Mouse (Mus musculus) effector memory CD4-positive, alpha-beta T cell, adult 5 months (primary cell): ENCODE measurements around the gene Wdr83os. TPM values are rescaled to one million over a fixed set of nuclear protein-coding genes. Genes with fewer than 3 reads are reported as not detected.

ENCODE experiments used
- polyA plus RNA-seq: library from polyadenylated mRNA; unstranded; fragments of 100-300 nt; shearing (Covaris generic); gene quantifications from one replicate; pipeline ENCODE4 v1.2.1, GENCODE M21; 2017

Wdr83os gene
- polyA plus RNA-seq = 134 TPM

DNA sequence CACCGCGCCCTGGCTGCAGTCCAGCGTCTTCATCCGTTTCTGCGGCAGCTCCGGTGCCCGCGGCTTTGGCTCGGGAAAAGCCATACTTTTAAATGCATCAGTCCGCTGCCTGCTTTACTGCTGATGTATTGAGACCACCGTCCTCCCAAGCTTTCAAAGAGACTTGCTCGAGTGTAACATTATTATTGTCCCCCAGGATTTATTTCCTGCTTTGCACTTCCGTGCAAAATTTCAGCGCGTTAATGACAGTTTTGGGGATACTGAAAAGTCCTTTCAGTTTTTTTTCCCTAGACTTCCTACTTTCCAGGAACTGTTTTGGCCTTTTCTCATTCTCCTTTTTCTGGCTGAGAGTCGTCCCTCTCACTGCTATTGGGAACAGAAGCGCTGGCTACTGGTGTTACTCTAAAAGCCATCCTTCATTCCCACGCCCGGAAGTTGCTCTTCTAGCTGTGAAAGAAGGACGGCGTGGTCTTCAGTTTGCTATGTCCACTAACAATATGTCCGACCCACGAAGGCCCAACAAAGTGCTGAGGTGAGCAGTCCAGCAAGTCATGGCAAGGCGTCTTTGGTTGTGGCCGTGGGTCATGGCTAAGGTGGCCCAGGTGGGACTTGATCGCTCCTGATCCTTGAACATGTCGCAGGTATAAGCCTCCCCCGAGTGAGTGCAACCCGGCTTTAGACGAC, at the start of gene Wdr83os:
Gene Wdr83os (plus strand): TSS at position 209 of the 684 bp plus-strand sequence.

DNA sequence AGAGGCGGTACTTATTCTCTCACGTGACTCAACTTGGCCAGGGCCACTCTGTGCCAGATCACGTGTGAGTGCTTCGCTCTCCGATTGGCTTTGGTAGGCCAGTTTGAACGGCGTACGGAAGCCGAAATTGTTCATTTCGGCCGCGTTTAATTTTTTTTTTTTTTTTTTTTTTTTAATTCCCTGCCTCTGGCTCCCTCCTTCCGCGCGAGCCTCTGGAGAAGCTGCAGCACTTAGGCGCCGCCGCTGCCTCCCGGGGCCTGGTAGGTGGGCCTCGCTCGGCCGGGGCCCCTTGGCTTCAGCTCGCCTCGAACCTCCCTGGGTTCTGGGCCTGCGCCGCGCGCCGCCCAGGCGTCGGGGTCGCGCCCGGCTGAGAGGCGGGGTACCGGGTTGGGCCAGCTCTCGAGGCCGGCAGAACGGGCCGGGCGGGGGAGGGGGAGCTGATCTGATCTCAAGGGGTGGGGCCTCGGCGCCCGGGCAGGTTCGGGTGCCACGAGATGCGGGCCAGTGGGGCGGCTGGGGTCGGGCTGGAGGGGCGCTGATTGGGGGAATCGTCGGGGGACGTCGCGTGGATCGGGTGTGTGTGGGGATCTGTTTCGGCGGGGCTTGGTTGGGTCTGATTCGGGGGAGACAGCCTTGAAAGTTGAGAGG, 43.7 kb upstream of the Wdr83os start, which contains the start of gene Tnpo2:
Gene Tnpo2 (plus strand): TSS at position 198 of the 648 bp plus-strand sequence.

DNA sequence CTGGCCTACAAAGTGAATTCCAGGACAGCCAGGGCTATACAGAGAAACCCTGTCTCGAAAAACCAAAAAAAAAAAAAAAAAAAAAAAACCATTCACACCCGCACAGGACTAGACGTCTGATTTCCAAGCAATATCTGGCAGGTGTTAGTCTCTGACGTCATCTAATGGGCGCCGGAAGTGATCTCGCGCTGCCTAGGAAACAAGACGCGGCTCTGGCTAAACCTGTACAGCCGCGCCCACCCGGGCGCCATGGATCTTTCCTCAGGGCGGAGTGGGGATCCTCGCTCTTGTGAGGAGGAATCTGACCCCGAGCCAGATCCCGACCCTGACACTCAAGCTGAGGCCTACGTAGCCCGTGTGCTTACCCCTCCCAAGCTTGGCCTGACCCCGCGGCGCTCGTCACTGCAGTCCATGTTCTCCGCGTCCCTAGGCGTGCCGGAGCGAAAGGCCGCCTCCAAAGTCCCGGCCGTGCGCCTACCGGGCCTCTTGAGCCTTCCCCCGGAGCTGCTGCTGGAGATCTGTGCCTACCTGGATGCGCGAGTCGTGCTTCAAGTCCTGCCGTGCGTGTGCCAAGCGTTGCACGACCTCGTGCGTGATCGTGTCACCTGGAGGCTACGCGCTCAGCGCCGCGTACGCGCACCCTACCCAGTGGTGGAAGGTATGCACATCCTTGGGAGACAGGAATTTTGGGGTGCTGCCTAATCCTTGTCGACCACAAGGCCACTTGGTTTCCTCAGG, 20.5 kb upstream of the Wdr83os start, which contains the start of gene Fbxw9:
Gene Fbxw9 (plus strand): TSS at position 177 of the 738 bp plus-strand sequence.

DNA sequence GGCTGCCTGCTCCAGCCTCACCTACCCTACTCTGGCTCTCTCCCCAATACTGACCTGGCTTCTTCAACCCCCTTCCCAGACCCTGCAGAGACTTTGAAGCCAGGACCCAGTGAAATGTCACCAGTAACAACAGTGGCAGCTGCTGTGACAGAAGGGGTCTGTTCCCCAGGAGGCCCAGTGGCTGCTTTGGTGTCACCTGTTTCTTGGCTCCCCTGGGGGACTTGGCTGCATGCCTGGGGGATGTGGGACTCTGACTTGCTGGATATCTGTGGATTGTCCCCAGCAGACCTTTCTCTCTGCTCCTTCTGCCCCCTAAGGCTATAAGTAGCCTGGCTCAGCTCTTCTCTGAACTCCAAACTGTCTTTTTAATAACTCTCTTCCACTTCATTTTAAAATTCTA, 12.6 kb upstream of the Wdr83os start, which contains the start of gene Gm5741:
Gene Gm5741 (minus strand): TSS at position 1 of the 400 bp plus-strand sequence.

DNA sequence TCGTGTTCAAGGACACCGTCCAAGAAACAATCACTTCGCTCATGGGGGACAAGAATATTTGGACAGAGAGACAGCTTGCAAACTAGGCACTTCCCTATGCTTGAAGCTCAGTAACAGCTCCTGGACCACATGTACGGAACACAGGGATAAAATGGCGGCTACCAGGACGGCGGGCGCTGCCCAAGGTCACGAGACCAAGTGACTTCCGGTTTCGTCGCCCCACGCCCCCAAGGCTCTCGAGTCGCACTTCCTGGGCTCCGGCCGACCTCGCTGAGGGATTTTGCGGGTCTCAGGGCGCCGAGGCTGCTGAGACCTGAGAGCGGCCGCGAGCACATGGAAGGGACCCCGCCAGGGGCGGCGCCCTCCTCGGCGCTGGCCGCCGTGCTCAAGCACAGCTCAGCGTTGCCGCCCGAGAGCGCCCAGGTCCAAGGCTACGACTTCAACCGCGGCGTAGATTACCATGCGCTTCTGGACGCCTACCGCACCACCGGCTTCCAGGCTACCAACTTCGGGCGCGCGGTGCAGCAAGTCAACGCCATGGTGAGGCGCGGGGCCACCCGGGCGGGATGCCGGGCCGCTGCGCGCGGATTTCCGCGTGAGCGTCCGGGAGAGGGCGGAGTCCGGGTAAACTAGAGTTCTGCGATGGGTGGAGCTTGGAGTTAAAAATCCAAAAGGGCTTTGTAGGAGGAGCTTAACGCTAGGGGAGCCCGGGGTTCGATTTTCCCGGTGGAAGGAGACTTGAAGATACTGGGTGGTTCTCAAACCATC, 8.8 kb upstream of the Wdr83os start, which contains the start of gene Dhps:
Gene Dhps (plus strand): TSS at position 244 of the 768 bp plus-strand sequence.

DNA sequence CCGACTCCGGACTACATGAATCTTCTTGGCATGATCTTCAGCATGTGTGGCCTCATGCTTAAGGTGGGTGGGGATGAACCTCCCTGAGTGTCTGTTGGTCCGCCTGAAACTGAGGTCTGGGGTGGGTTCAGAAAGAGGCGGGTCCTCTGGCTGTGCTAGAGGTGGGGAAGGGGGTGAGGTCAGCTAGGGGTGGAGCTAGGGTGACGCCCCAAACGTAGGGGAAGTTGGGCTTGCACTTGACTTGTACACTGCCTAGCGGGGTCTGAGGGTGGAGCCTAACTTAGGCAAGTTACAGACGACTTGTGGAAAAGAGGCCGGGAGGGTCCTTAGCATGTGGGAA, 646 bp downstream of the Wdr83os start, which contains the start of gene Wdr83:
Gene Wdr83 (minus strand): TSS at position 91 of the 340 bp plus-strand sequence.

DNA sequence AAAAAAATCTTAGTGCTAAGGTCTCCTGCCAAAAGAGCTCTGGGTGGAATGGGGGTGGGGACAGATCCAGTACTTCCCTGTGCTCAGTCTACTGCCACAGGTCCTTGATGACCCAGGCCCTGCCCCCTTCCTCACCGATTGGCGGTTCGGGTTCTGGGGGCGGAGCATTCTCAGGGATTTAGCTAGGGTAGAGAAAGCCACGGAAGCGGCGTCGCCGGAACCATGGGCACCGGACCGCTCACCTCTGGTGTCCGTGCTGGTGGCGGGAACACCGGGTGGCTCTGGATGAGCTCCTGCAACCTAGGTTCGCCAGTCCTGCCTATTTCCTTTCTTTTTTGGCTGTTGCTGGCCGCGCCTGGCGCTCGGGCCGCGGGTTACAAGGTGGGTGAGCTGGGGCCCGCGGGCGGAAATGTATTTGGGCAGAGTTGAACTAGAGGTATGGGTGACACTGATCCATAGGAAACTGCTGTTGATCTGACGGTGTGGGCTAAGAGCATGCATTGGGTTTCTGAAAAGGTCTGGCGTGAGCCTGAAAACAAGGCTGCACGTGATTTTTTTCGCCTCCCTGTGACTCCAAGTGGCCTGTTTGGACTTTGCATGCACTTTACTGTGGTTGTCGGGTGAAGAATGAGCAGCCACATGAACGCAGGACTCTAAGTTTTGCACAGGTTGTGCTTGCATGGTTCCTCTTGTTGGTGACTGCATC, 2.7 kb downstream of the Wdr83os start, which contains the start of gene Man2b1:
Gene Man2b1 (plus strand): TSS at position 163 of the 706 bp plus-strand sequence.

DNA sequence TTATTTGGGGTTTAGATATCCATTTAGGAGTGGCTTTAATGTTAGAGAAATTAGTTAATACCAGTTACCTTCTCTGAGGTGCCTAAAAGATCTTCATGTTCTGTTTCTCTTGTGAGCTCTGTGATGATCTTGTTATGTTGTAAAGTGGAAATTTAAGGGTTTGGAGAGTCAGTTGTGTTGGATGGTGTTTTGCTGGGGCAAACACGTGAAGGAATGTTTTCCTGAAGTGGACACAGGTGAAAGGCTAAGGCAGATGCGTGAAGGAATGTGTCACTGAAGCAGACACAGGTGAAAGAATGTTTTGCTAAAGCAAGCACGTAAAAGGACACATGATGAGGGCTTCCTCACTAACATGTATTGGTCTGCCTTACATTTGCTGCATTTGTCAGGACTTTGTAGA, 42.5 kb downstream of the Wdr83os start, which contains the start of gene Zfp791:
Gene Zfp791 (minus strand): TSS at position 101 of the 400 bp plus-strand sequence.

Other genes with a start within 250 kb of the Wdr83os start
- 19.6 TPM for gene Gadd45gip1, start 249.2 kb upstream of the Wdr83os start, polyA plus RNA-seq
- gene Rad23a, start 240.1 kb upstream of the Wdr83os start, polyA plus RNA-seq = 113 TPM
- 547 TPM for gene Calr, start 233.8 kb upstream of the Wdr83os start, polyA plus RNA-seq
- gene Farsa, start 223.8 kb upstream of the Wdr83os start, polyA plus RNA-seq = 59.5 TPM
- gene Syce2, start 208.6 kb upstream of the Wdr83os start, polyA plus RNA-seq = 5.3 TPM
- 22.4 TPM for gene Gcdh, start 186.8 kb upstream of the Wdr83os start, polyA plus RNA-seq
- gene Klf1, start 178.8 kb upstream of the Wdr83os start, polyA plus RNA-seq = 0.57 TPM
- 5.6 TPM for gene Dnase2a, start 172.2 kb upstream of the Wdr83os start, polyA plus RNA-seq
- gene Mast1, start 143.4 kb upstream of the Wdr83os start, polyA plus RNA-seq = 0.24 TPM
- not detected for gene Rtbdn, start 133.7 kb upstream of the Wdr83os start, polyA plus RNA-seq
- not detected for gene Gm49661, start 111.3 kb upstream of the Wdr83os start, polyA plus RNA-seq
- 110 TPM for gene Prdx2, start 111.2 kb upstream of the Wdr83os start, polyA plus RNA-seq
- gene Rnaseh2a, start 111.0 kb upstream of the Wdr83os start, polyA plus RNA-seq = 59.4 TPM
- 7,373 TPM for gene Junb, start 102.0 kb upstream of the Wdr83os start, polyA plus RNA-seq
- 17.9 TPM for gene Hook2, start 90.1 kb upstream of the Wdr83os start, polyA plus RNA-seq
- not detected for gene Best2, start 66.2 kb upstream of the Wdr83os start, polyA plus RNA-seq
- gene Asna1, start 55.5 kb upstream of the Wdr83os start, polyA plus RNA-seq = 29.1 TPM
- gene Trir, start 53.9 kb upstream of the Wdr83os start, polyA plus RNA-seq = 198 TPM
- 25.2 TPM for gene Tnpo2, start 43.8 kb upstream of the Wdr83os start, polyA plus RNA-seq
- gene Fbxw9, start 20.7 kb upstream of the Wdr83os start, polyA plus RNA-seq = 6.5 TPM
- gene Gm5741, start 12.8 kb upstream of the Wdr83os start, polyA plus RNA-seq = not detected
- 89.1 TPM for gene Dhps, start 9.0 kb upstream of the Wdr83os start, polyA plus RNA-seq
- 18.9 TPM for gene Wdr83, start 566 bp downstream of the Wdr83os start, polyA plus RNA-seq
- gene Man2b1, start 2.5 kb downstream of the Wdr83os start, polyA plus RNA-seq = 93.4 TPM
- not detected for gene Zfp791, start 42.4 kb downstream of the Wdr83os start, polyA plus RNA-seq
- not detected for gene Cks1brt, start 71.2 kb downstream of the Wdr83os start, polyA plus RNA-seq
- gene Olfr371, start 145.2 kb downstream of the Wdr83os start, polyA plus RNA-seq = not detected
- 33.3 TPM for gene Orc6, start 218.9 kb downstream of the Wdr83os start, polyA plus RNA-seq
- gene Vps35, start 219.1 kb downstream of the Wdr83os start, polyA plus RNA-seq = 64.5 TPM